Mouse (Mus musculus) adrenal gland, postnatal 25 days (tissue): Measurements from ENCODE around the gene Ghrh. TPM values are rescaled to one million over a fixed set of nuclear protein-coding genes. Genes with fewer than 3 reads are reported as not detected.
"Not testable (repeated sequence)": the region's sequence is repeated elsewhere in the genome, so short reads cannot be mapped to it uniquely, and the experiment has no call there.

ENCODE experiments used
- DNase-seq: peaks from one replicate; pipeline ENCODE4 v3.0.0; 2021; ENCODE audit warnings: mixed read lengths
- long read RNA-seq: library from polyadenylated mRNA; stranded (forward); transcript quantifications from one replicate; pipeline ENCODE4 v2.0.0, GENCODE M21; 2021
- total RNA-seq: library from RNA; stranded (reverse); gene quantifications from 2 replicates; pipeline ENCODE4 v1.2.3, GENCODE M21; 2021

Ghrh gene
- not detected in 2 replicates for total RNA-seq
- long read RNA-seq: 0 reads

DNA sequence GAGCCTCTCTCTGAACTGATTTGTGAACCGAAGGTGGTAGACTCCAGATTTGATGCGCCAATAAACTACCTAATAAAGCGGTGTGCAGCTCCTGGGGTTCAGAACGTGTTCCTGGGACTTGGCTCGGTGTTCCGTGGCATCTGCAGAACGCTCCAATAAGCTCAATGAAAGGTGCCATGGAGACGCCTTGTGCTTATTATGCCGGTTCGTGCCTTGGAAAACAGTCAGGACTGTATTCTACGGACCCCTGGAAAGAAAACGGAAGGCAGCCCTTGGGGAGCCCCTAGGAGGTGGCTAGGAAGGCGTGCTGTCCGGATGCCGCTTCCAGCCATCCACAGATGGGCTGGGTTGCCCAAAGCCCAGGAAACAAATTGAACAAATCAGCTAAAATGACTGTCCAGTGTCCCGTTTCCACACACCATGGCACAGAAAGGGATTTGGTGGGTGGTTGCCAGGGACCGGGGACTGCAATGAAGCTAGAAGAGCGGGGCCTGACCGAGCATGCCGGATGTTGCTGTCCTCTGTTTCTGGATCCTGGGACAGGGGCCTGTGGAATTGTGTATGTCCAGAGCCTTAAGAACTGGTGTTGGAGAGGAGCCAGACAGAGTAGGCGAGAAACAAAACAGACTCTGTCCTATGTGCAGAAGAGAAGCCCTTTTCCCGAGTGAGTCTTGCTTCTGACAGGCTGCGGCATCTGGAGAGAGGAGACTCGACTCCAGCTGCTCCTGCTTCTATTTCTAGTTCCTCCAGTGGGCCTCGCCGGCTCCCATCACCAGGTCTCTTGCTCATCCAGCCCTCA lies at the start of gene Ghrh:
TSS of gene Ghrh (minus strand) at position 146 of the 799 bp plus-strand sequence.
- no peak for DNase-seq

DNA sequence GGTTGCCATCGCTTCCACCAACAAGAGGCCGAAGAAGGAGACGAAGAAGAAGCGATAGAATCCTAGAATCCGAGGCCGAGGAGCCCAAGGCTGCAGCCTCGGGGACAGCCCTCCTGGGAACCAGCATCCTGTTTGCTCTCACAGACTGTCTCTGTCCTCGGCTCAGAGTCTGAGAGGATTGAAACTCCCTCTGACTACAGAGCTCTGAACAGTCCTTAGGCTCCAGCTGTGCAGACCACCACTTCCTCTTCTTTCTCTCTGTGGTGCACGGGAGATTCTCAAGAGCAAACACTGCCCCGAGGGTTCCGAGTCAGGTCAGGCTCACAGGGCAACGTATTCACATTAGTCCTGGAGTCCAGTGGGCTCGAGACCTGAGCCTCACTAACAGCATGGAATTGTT lies 48.7 kb upstream of the Ghrh start:
- no peak for DNase-seq

DNA sequence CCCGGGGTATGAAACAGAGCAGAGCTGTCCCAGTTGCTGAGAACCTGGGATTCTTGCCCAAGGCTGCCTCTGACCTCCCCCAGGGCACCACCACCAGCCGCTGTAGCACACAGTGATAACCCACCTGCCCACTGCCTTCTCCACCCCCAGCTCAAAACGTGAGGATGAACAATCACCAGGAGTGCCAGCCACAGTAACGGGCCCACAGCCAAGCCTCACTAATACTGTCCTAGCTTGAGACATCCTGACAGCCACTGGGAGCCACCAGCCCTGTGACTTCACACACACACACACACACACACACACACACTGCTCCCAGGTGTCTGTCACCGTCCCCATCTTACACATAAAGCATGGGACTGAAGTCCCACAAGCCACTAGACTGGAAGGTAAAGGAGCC lies 48.1 kb upstream of the Ghrh start:
- no peak for DNase-seq

DNA sequence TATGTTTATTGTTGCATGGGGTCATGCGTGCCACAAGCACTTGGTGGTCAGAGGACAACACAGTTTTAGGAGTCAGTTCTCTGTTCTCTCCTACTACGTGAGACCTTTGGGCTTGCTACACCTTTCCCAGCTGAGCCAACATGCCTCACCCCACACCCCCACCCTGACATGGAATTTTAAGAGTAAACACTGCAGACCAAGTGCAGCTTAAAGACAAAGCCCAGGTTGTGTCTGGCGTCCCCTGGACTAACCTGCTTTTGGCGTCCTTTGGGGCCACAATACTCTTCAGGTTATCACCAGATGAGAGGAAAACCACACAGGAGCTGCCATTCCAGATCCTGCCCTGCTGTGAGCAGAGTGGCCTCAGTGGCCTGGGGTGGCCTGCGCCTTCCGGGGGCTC lies 47.6 kb upstream of the Ghrh start:
- DNase-seq: no peak

DNA sequence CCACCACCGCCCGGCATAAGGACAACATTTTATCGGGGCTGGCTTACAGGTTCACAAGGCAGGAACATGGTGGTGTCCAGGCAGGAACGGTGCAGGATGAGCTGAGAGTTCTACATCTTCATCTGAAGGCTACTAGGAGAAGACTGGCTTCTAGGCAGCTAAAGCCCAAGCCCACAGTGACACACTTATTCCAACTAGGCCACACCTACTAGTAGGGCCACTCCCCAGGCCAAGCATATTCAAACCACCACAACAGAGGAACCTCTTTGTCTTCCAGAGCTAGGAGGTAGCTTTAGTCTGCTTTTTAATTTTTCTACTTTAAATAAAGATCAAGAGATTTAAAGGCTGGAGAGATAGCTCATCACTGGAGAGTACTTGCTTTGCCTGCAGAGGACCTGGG lies 46.2 kb upstream of the Ghrh start:
- no peak for DNase-seq

DNA sequence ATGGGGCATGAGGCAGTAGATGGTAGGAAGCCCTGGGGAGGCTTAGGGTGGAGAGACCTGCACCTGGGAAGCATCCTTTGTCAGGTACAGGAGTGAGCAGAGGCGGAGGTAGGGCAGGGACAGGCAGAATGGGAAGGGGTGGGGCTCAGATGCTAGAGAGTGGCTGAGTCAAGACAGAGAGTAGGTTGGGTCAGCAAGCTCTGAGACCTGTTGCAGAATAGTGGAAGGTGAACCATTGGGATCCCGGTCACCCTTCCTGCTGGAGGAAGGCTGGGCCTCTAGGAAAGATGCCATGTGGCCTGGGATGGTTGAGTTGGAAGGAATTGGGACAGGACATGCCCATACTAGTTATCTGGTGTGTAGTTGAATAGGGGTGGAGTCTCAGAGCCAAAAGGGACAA lies 45.0 kb upstream of the Ghrh start:
- no peak for DNase-seq

DNA sequence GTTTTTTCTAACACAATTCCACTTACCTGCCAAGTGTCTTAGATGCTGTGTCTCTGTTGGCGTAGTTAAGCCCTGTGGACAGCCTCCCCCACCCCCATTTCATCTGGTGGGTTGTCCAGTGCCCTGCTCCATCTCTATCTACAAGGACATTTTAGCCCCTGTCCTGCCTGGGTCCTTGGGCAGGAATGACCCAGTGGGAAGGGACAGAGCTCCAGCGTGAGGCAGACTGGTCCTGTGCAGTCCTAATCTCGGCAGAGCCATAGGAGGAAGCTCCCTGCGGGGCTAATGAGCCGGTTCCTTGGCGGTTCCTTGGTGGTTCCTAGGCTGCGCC lies 42.2 kb upstream of the Ghrh start:
- DNase-seq: no peak

DNA sequence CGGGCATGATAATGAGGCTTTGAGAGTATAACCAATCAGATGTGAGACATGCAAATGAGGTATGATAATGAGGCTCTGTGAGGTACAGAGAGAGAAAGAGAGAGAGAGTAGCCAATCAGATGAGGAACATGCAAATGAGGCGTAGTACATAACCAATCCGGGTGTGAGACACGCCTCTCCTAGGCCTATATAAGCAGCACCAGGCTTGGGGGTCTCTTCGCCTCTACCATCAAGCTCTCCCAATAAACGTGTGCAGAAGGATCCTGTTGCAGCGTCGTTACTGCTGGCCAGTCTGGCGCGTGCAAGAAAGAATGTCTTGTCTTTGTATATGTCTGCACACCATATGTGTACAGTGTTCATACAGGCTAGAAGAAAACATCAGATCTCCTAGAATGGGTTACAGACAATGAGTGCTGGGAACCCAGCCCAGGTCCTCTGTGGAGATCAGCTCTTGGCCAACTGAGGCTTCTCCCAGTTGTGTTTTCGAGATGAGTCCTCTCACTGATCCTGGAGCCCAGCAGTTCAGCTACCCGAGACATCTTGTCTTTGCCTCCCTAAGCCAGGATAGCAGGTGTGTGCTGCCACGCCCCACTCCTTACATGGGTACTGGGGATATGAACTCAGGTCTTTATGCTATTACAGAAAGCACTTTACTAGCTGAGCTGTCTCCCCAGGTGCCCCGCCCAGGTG lies 41.7 kb upstream of the Ghrh start:
- DNase-seq: not testable (repeated sequence)

DNA sequence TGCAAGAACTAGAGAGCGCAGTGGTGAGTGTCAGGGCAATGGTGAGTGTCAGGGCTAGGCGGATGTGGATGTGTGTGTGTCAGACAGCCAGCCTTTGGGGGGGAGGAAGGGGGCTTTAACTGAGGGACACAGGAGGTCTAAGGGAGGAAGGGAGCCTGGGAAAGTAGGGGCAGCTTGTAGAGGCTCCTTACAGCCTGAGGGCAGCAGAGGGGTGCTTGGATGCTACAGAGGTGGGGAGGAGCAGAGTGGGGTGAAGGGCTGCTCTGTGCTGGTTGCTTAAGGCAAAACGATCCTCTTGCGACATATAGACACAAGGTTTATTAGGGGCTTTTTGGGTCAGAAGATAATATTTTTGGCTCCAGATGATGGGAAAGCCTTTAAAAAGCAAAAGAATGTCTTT lies 37.5 kb upstream of the Ghrh start:
- DNase-seq: no peak

DNA sequence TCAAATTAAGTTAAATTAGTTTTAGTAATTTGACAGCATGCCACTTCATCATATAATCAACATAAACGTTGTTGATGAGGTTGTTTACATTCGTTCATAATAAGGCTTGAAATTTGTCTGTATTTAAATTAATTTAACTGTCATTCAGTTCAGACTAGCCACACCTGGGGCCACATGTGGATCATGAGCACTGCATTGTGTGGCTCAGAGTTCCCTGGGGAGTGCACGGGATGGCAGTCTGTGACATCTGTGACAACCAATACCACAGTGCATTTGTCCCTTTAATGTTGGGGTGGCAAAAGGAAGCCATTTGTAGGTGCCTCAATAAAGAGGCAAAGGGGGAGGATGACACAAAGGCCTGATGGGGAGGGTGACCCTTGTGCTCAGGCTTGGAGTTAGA lies 29.7 kb upstream of the Ghrh start:
- no peak for DNase-seq

DNA sequence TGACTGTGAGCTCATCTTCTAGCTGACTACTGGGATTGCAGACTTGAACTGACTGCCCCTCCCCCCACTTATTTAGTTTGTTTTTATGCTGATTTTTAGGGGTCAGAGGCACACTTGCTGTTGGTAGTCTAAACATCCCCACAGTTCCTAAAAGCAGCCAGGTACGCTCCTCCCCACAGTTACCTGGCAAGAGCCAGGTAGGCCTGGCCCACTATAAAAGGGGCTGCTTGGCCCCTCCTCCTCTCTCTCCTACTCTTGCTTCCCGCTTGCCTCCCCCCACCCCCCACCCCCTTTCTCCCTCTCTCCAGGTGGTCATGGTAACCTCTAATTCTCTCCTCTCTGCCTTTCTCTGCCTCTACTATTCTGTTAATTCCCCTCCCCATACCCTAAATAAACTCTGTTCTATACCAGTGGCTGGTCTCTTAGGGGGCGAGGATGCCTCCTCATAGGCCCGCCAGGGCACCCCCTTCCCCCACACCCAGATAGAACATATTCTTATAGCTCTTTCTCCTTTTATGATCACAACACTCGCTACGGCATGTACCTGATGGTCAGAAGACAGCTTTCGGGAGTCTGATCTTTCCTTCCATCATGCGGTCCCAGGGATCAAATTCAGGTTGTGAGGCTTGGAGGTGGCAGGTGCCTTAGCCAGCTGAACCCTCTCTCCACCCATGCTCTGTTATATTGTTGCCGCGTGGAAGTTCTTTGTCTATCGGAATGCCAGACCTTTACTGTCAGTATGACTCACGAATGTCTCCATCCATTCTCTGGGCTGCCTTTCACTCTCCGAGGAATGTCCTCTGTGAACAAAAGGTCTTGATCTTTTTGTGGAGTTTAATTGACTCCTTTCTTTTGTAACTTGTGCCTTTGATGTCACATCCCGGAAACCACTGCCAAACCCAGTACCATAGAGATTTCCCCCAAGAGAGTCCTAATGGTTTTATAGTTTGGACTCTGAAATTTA lies 28.8 kb upstream of the Ghrh start:
- no peak for DNase-seq

DNA sequence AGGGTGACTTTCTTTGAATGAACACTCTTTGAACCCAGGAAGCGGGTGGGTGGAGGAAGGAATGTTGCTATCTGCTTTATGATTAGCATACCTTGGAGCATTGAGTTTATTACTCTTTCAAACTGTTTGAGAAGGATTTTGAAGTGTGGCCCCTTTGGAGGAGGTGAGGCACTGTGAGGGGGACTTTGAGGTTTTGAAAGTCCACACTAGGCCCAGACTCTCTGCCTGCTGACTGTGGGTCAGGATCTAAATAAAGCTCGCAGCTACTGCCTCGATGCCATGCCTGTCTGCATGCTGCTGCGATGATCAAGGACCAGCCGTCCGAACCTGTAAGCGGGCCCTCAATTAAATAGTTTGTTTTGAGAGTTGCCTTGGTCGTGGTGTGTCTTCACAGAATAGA lies 27.7 kb upstream of the Ghrh start:
- DNase-seq: no peak

DNA sequence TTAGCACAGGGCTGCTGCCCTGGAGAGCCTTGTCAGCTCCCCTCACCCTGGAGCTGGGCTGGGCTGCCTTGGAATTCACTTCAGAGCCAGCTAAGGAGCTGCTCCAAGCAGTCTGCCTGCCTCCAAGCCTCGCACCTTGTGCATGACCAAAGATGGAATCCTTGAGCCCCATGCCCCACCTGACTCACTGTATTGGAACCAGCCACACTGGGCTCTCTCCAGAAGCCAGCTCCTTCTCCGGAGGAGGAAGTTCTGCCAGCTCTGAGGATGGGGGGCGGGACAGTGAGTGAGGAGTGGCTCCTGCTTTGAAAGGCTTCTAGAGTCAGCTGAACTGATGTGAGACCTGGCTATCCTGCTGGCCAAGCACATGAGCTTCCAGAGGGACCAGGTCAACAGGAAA lies 26.4 kb upstream of the Ghrh start:
- no peak for DNase-seq

DNA sequence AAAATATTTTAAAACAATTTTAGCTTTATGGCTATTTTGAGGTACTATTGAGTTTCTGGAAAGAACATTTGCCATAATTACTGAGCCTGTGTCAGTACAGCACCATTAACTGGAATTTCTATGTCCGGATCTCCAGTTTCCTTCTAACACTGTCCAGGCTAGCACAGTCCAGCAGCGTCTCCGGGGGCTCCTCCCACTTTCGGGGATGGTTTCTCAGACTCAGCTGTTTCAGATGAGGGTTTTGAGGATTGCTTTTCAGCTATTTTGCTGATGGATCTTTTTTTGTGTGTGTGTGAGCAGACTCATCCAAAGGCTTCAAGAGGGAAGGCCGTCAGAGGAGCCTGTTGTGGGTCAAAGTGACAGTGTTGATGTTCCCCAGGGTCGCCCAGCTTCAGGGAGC lies 24.4 kb upstream of the Ghrh start:
- no peak for DNase-seq

DNA sequence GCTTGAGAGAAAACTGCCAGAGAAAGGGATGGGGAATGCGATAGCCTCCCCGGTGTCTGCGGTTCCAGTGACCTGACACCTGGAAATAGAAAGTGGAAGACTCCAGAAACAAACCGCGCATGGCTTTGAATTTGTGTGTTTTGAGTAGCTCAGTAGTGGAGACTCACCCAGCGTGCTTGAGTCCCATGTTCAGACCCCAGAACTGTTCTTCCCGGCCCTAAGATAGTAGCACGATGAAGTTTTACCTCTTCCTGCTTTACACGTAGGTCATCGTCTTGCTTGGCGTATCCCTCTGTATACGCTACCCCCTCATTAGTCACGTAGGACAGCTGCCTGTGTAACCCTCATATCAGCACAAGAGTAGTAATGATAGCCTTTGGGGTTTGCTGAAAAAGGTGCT lies 20.7 kb upstream of the Ghrh start:
- DNase-seq: no peak

DNA sequence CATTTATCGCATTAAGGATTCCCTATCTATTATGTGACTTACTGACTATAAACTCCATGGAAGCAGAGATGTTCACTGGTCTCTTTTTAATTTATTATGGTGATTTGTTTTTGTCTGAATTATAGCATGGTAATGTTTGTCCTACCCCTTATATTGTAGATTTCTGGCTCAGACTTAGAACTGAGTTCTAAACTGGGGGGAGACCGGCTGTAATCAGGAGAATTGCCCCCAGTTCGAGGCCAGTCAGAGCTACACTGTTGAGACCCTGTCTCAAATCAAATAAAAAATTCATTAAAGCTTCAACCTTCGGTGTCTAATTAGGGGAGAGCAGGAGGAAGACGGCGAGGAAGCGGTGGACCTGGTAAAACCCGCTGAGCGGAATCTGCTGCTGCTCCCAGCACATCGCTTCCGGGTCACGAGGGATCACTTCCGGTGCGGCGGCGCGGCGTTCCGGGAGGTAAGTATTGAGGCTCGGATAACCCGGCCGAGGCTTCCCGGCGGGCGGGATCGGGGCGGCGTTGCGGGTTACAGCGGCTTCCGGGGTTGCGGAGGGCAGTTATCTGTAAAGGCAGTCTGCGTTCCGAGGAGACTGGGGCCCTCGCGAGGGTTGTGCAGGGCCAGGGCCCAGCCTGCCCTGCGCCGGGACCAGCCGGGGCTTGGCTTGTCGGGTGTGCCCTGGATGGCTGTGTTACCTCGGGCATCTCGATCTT lies 20.0 kb upstream of the Ghrh start, which contains the start of gene Manbal:
TSS of gene Manbal (plus strand) at position 411 of the 710 bp plus-strand sequence.
- DNase-seq: peak; percentile 98

DNA sequence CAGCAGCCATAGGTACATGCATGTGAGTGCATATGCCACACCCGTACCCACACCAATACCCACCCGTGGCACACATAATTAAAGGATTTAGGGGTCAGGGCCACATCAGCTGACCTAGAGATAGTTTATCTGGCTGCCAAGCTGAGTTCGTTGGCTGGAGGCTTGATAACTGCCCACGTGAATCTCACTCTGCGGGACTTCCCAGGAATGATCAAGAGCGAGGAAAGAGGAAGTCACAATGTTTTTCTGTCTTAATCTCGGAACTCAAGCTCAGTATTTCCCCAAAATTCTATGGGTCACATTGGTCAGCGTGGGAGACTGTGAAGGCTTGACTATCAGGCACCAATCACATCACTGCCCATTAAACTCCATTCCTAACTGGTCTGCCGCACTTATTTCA lies 19.5 kb upstream of the Ghrh start:
- DNase-seq: no peak

DNA sequence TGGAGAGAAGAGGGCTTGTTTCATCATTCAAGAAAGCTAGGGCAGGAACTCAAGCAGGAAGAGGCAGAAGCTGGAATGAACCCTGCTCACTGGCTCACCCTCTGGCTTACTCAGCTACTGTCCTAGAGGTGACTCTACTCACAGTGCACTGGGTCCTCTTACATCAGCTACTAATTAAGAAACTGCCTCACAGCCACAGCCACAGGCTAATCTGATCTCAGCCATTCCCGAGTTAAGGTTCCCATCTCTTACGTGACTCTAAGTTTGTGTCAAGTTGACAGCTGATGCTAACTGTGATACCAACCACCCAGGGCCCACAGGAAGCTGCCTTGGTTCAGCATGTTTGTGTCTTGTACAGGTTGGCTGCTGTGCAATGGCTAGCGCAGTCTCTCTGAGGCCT lies 15.7 kb upstream of the Ghrh start:
- DNase-seq: no peak

DNA sequence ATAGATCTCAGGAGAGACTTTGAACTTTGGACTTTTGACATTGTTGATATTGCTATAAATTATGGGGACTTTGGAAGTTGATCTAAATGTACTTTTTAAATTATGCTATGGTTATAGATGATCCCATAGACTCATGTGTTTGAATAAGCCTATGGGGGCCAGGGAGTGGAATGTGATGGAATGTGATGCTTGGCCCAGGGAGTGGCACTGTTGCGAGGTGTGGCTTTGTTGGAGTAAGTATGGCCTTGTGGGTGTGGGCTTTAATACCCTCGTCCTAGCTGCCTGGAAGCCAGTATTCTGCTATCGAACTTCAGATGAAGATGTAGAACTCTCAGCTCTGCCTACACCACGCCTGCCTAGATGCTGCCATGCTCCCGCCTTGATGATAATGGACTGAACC lies 12.7 kb upstream of the Ghrh start:
- DNase-seq: no peak

DNA sequence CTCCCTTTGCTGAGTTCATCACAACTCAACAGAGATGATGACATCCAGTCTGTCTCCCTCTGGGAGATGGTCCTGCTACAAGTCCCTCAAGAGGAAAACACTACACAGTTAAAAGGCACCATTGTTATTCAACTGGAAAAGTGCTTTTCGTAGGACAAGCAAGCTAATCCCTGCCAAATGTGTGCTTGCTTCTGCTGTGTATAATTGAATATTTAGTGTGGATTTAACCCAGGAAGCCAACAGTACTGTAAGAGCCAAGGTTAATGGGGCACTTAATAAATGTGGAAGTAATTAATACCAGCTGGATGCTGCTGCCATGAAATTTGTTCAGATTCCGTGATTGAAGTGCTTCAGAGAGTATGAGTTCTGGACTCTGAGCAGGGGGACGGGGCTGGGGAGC lies 6.8 kb upstream of the Ghrh start:
- DNase-seq: no peak

DNA sequence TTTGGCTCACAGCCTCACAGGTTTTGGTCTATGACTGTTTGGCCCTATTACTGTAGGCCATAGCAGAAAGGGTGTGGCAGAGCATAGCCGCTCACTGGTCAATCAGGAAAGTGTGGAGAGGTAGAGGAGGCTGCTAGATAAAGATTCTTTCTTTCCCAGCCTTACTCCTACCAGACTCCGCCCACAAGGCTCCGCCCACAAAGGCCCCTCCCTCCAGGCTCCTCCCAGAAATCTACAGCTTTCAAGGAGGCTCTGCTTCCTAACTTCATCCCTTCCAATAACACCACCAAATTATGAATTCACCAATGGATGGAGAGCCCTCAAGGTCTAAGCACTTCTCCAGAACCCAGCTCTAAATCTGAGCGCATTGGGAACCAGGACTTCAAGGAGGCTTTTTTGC lies 5.9 kb upstream of the Ghrh start:
- DNase-seq: no peak

DNA sequence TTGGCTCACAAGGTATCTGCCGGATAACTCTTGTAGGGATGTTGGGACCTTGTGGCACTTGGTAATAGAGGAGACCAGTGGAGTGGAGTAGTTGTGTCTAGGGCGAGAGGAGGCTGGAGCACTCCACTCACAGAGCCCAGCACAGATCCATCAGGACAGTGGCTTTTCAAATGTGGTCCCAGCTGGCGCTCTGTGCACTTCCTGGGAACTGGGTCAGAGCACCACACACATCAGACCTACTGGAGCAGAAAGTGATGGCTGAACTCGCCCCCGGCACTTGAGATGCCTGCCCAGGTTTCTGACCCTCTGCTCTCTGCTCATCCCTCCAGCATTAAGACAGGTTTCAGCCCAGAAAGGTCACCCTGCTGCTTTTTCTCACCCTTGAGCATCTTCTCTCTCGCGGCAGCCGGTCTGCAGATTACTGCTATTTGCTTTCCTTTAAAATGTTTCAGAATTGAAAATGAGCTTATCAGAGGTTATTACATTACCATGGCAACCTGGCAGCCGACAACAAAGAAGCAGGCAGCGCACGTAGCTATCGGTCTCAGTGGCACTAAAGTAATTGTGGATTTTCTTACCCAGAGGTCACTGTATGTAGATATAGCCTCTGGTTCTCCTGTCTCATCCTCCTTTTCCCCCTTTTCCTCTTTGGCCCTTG lies 1.9 kb upstream of the Ghrh start:
- DNase-seq: no peak
